8 mouse cellular contexts compared by ENCODE assay signal in genomic region chr5:32610064-32610800, GRCm38 (mm10). TPM values are rescaled to one million over a fixed set of nuclear protein-coding genes. Genes with fewer than 3 reads are reported as not detected.
DNase-seq lines count a peak whose midpoint lies in the region; ATAC-seq and TF ChIP-seq lines count a peak whose summit lies in the region.

No protein-coding gene starts in this region.

- in situ Hi-C loops in CH12.LX (cut with MboI; ENCODE audit: low pct_ligation_motif_present, low pct_unique_long_range_greater_than_20kb, low sequenced_read_pairs) = no loop called here

- dilution Hi-C loops in CH12.LX (cut with MboI; ENCODE audit: extremely low pct_ligation_motif_present, extremely low pct_unique_long_range_greater_than_20kb, low sequenced_read_pairs) = no loop called here

- H3K9me3 ChIP-seq in CH12.LX (replicated peaks; ENCODE audit: low read length) = no peaks in the 10 kb centered on the region
- no peaks in the 10 kb centered on the region for H3K9me3 ChIP-seq in liver, embryonic 15.5 days (replicated peaks)
- no peaks in the 10 kb centered on the region for H3K9me3 ChIP-seq in neural tube, embryonic 14.5 days (ENCODE audit: control insufficient read depth, low read length)

- peak; percentile 79 for DNase-seq in adrenal gland, adult 2 months
- no peak for DNase-seq in adrenal gland, postnatal 4 days (ENCODE audit: low spot score in 2 of 2)
- DNase-seq in CH12.LX (ENCODE audit: extremely low read depth) = peak; percentile 42
- DNase-seq in cerebellum, adult 8-10 months = peak; percentile 55
- peak; percentile 8 to 16 for DNase-seq in gastrocnemius, adult 8-10 months (ENCODE audit: low spot score in 2 of 2)
- peak; percentile 73 for DNase-seq in kidney, adult 18-20 months

- H3K36me3 ChIP-seq in CH12.LX (replicated peaks in 1 of 2; ENCODE audit: control insufficient read depth in 1 of 2, insufficient read depth in 1 of 2, low read length in 1 of 2) = no peaks in the 10 kb centered on the region
- no peaks in the 10 kb centered on the region for H3K36me3 ChIP-seq in liver, embryonic 15.5 days (replicated peaks)
- H3K36me3 ChIP-seq in neural tube, embryonic 14.5 days (ENCODE audit: control insufficient read depth, insufficient read depth, low read length) = no peaks in the 10 kb centered on the region

- no peak for TF ChIP-seq RAD21 in CH12.LX (IDR thresholded peaks at IDR 0.05; ENCODE audit: low read depth, low read length)

- 10% methylated on average over 21 of the region's 21 CpGs for WGBS in liver, embryonic 15.5 days (ENCODE audit: insufficient replicate concordance)
- WGBS in neural tube, embryonic 14.5 days = 18% methylated on average over 21 of the region's 21 CpGs

- no peak for TF ChIP-seq CTCF in CH12.LX (conservative IDR thresholded peaks at IDR 0.05 in 1 of 2, IDR thresholded peaks at IDR 0.05 in 1 of 2; ENCODE audit: low read depth in 2 of 2, low read length in 2 of 2)

- peak overlapping the region; percentile 58; the same call in 1 of the 2 replicates for H3K27ac ChIP-seq in CH12.LX (ENCODE audit: insufficient read depth, low read depth)
- H3K27ac ChIP-seq in liver, embryonic 15.5 days (replicated peaks) = peak overlapping the region; percentile 74
- H3K27ac ChIP-seq in neural tube, embryonic 14.5 days (ENCODE audit: low read depth, low read length) = peak overlapping the region; percentile 83

- 0 out of 2 replicates have a peak, but pooled peaks have one; percentile 27 for ATAC-seq in liver, embryonic 15.5 days (ENCODE audit: insufficient read depth)
- ATAC-seq in neural tube, embryonic 14.5 days (ENCODE audit: low read depth) = peak; percentile 54

- peaks cover 0 to 12% of the 10 kb centered on the region in 2 experiments; a peak in 2 of 4 replicates for H3K4me1 ChIP-seq in CH12.LX (ENCODE audit: control insufficient read depth in 1 of 2, insufficient read depth in 2 of 2)
- H3K4me1 ChIP-seq in liver, embryonic 15.5 days (replicated peaks) = peaks cover 9% of the 10 kb centered on the region
- H3K4me1 ChIP-seq in neural tube, embryonic 14.5 days (ENCODE audit: control insufficient read depth, insufficient read depth, low read length) = peaks cover 3% of the 10 kb centered on the region; the same call in 1 of the 2 replicates

- no peaks in the 10 kb centered on the region for H3K27me3 ChIP-seq in CH12.LX (replicated peaks)
- peaks cover 43% of the 10 kb centered on the region for H3K27me3 ChIP-seq in liver, embryonic 15.5 days
- H3K27me3 ChIP-seq in neural tube, embryonic 14.5 days (ENCODE audit: control insufficient read depth, insufficient read depth, low read length) = no peaks in the 10 kb centered on the region

- TF ChIP-seq EP300 in CH12.LX (IDR thresholded peaks at IDR 0.05; ENCODE audit: low read length) = no peak

- peak overlapping the region; percentile 65 to 95 (median 87) for H3K4me3 ChIP-seq in CH12.LX (replicated peaks in 1 of 3; ENCODE audit: low read depth in 2 of 3, low read length in 2 of 3, poor library complexity in 1 of 3)
- peak overlapping the region; percentile 68 for H3K4me3 ChIP-seq in liver, embryonic 15.5 days (replicated peaks)
- peak overlapping the region; percentile 89 for H3K4me3 ChIP-seq in neural tube, embryonic 14.5 days (ENCODE audit: low read depth, low read length)

- H3K79me2 ChIP-seq in CH12.LX (replicated peaks; ENCODE audit: control insufficient read depth, extremely low read depth, insufficient read depth, poor library complexity, severe bottlenecking) = no peaks in the 10 kb centered on the region

- peak overlapping the region; percentile 72 for H3K9ac ChIP-seq in CH12.LX (ENCODE audit: insufficient read depth, low read depth)
- H3K9ac ChIP-seq in liver, embryonic 15.5 days = peak overlapping the region; percentile 58
- peak overlapping the region; percentile 70 for H3K9ac ChIP-seq in neural tube, embryonic 14.5 days (replicated peaks; ENCODE audit: low read depth, low read length)

- no peak for TF ChIP-seq POLR2A in CH12.LX (IDR thresholded peaks at IDR 0.05; ENCODE audit: low read depth, low read length)

- peak overlapping the region; percentile 18 for H3K4me2 ChIP-seq in CH12.LX (ENCODE audit: insufficient read depth, low read depth, poor library complexity, severe bottlenecking)
- peak overlapping the region; percentile 85 for H3K4me2 ChIP-seq in liver, embryonic 15.5 days
- H3K4me2 ChIP-seq in neural tube, embryonic 14.5 days (ENCODE audit: low read depth, low read length) = peak overlapping the region; percentile 85

TF ChIP-seq in CH12.LX, 34 proteins besides CTCF, POLR2A, EP300 and RAD21:
- TF ChIP-seq ZC3H11A (IDR thresholded peaks at IDR 0.05; ENCODE audit: low read depth, low read length) = no peak
- TF ChIP-seq MAX (IDR thresholded peaks at IDR 0.05; ENCODE audit: low read length) = peak; percentile 26
- peak; percentile 53; the same call in 1 of the 2 replicates for TF ChIP-seq MYC (IDR thresholded peaks at IDR 0.05; ENCODE audit: low read depth, low read length)

RNA-seq across cellular contexts. Expression of gene Yes1, which starts 0.7 kb away (rescaled TPM):
- 10 to 100 TPM; 42.3 to 43.3 TPM for total RNA-seq in adrenal gland, adult 2 months (2021)
- polyA plus RNA-seq in adrenal gland, adult 2 months (2012; rRNA removed) = 5.4 and 5.5 TPM in 2 replicates
- total RNA-seq in adrenal gland, postnatal 4 days (2021) = 10 to 100 TPM; 43.6 to 46.2 TPM
- total RNA-seq in CH12.LX (2012; rRNA removed) (2.2 and 2.6 TPM in 2 replicates), CH12.LX (2014; rRNA removed) (4.1 and 4.8 TPM in 2 replicates)
- polyA plus RNA-seq in CH12.LX (2012; ENCODE audit: insufficient read length, low read depth) = 2.0 and 2.4 TPM in 2 replicates
- 1 to 10 TPM; 7.1 to 9.1 (median 7.7) TPM for total RNA-seq in gastrocnemius, adult 8-10 months (2022)
- polyA plus RNA-seq in liver, embryonic 15.5 days (2015; fragmentation: Nextera tagmentation; extraction: Ambion mirVana) = 4.8 and 5.0 TPM in 2 replicates
- polyA plus RNA-seq in neural tube, embryonic 14.5 days (2014; fragmentation: Nextera tagmentation; extraction: Ambion mirVana) = 22.3 and 26.5 TPM in 2 replicates

Comparison
In these comparisons a context has a peak if more than half of its experiments do, and no peak if none do; other contexts are left out.
1. DNase-seq: peak in adrenal gland, adult 2 months (single experiment), CH12.LX (single experiment), cerebellum, adult 8-10 months (single experiment), gastrocnemius, adult 8-10 months (2 of 2) and kidney, adult 18-20 months (single experiment); none in adrenal gland, postnatal 4 days (0 of 2).
2. H3K4me2 ChIP-seq: peak in every context shown above with its lines; median percentile 85 in liver, embryonic 15.5 days; 85 in neural tube, embryonic 14.5 days; 18 in CH12.LX.
3. RNA of gene Yes1, which starts 0.7 kb away (total RNA-seq): 43.6 to 46.2 TPM in adrenal gland, postnatal 4 days and 42.3 to 43.3 TPM in adrenal gland, adult 2 months; 7.1 to 9.1 TPM in gastrocnemius, adult 8-10 months and 2.2 to 4.8 TPM in CH12.LX; every median in the first group is over 4 times any median in the second.
4. Peak in every context shown above with its lines, with median percentiles within 50 percentile points of each other: H3K27ac ChIP-seq, H3K4me3 ChIP-seq and H3K9ac ChIP-seq.